Mouse (Mus musculus) urinary bladder, postnatal 4 days (tissue): Measurements from ENCODE around the gene Phkb.

Source experiments
- DNase-seq, 2 experiments: peaks; one replicate each; pipeline ENCODE4 v3.0.0; 2021 to 2022; ENCODE audit warnings: low spot score in 2 of 2

Gene Phkb

GRCm38 (mm10) chr8:85944820-85945219 is 104.1 kb downstream of the Phkb start:
- DNase-seq = no peak

- no peak for DNase-seq
Measured at GRCm38 (mm10) chr8:85958391-85958790, 117.6 kb downstream of the Phkb start.

DNA sequence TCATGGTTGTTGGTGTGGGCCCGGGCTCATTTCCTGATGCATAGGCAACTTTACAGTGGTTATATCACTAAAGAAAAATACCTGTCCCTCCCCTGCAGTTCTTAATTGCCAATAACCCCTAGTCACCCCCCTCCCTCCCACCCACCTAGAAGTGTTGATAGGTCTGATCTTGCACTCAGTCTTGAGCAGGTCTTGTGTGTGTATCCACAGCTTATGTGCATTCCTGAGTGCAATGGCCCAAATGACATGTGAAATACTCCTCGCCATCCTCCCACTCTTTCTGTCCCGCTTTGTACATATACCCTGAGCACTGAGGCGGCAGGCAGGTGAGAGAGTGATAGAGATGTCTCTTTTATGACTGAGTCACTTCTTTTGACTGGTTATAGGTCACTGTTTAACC is 119.1 kb downstream of the Phkb start:
- DNase-seq = no peak

- no peak for DNase-seq
Measured at GRCm38 (mm10) chr8:85977588-85978077, 136.9 kb downstream of the Phkb start.

- no peak for DNase-seq
Measured at GRCm38 (mm10) chr8:85992911-85993310, 152.2 kb downstream of the Phkb start.

DNA sequence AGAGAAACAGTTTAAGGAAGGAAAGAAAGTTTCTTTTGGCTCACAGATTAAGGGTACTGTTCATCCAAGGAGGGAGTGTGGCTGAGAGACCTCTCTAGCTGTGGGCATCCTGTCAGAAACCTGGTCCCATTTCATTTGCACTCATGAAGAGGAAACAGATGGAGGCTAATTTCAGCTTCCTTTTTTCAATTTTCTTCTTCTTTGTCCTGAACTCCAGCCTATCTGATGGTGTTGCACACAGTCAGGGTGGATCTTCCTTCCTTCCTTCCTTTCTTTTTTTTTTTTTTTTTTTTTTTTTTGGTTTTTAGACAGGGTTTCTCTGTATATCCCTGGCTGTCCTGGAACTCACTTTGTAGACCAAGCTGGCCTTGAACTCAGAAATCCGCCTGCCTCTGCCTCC is 152.9 kb downstream of the Phkb start:
- DNase-seq = no peak

- no peak for DNase-seq
Measured at GRCm38 (mm10) chr8:85995971-85996370, 155.2 kb downstream of the Phkb start.

- no peak for DNase-seq
Measured at GRCm38 (mm10) chr8:86006485-86006884, 165.7 kb downstream of the Phkb start.

GRCm38 (mm10) chr8:86016806-86017205 is 176.0 kb downstream of the Phkb start:
- no peak for DNase-seq

DNA sequence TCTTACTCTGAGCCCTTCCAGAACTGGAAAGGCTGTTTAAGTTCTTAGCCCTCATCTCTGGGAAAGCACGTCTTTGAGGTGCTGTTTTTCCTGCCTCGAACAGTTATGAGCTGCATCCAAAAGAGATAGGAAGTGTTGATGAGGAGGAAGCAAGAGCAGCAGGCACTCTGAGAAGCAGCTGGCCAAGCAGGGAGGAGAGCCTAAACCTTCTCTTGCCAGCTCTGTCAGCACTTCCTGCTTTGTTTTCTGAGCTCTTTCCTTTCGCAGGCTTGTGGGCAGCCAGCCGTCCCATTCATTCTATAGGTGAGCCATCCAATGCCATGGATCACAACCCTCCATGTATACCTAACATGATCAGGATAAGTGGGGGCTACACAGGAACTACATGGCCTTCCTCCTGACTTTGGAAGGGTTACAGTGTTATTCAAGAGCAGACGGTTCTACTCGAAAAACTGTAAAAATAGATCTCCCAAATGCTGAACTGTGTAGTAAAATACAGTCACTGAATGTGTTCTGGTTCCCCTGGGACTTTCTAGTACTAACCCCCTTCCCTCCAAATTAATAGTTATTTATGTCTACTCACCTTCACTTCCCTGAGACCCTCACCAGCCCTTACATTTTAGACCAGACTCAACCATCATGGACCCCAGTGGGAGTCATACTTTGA is 188.0 kb downstream of the Phkb start:
- no peak for DNase-seq

DNA sequence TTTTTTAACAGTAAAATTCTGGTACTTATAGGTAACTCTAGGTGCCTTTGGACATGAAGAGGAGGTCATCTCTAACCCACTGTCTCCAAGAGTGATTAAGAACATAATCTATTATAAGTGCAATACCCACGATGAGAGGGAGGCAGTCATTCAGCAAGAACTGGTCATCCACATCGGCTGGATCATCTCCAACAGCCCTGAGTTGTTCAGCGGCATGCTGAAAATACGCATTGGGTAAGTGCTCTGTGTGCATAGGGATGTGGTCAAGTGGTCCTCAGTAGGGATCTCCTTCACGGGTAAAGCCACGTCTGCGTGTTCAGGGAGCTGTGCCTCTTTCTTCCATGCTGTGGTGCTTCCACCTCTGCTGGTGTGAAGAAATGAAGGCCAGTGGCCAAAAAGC is 188.7 kb downstream of the Phkb start:
- DNase-seq = no peak

DNA sequence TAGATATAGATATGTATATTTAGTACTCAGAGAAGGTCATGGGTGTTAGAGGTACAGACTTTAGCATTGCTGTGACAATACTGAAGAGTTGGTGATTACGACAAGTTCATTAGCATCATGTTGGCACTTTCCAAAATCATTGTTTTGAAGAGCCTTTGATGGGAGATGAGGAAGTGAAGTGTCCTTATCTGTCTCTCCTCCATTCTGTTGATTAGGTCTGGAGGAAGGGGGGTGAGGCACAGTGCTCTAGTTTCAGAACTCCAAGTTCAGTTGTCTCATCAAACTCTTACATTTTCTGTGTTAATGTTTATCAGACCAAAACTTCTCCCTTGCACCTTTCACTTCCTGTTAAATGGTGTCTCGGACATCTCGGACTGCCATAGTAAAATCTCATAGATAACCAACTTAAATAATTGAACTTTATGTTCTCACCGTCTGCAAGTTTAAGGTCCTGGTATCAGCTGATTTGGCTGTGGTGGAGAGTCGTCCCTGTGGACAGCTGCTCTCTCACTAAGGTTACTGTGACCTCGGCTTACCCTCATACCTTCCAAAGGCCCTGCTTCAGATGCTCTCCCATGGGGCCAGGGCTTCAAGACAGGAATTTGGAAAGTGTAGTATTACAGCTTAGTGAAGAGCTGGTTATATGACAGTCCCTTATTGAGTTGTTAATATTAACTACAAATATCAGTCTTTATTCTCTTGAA is 194.1 kb downstream of the Phkb start:
- no peak for DNase-seq

GRCm38 (mm10) chr8:86035371-86035770 is 194.6 kb downstream of the Phkb start:
- DNase-seq = no peak

GRCm38 (mm10) chr8:86038462-86038861 is 197.7 kb downstream of the Phkb start:
- DNase-seq = no peak

- DNase-seq = no peak
Measured at GRCm38 (mm10) chr8:86042049-86042448, 201.3 kb downstream of the Phkb start.

GRCm38 (mm10) chr8:86050882-86051281 is 210.1 kb downstream of the Phkb start:
- no peak for DNase-seq

GRCm38 (mm10) chr8:86052003-86052402 is 211.2 kb downstream of the Phkb start:
- no peak for DNase-seq

DNA sequence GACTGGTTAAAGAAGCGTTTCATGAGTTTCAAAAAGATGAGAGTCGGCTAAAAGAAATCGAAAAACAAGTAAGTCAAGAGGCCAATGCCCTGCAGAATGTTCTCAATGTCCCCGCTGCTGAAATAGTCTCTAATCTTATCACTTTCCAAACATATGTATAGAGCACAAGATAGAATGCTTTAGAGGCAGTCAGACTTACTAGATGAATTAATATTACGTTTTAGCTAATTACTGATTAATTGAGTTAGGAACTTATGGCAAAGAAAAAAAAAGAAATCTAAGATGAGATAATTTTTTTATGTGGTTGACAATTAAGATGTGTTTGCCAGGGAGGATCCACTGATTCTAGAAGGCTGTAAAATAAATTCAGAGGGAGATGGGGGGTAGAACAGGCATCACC is 217.9 kb downstream of the Phkb start:
- no peak for DNase-seq

- no peak for DNase-seq
Measured at GRCm38 (mm10) chr8:86059130-86059529, 218.4 kb downstream of the Phkb start.

DNA sequence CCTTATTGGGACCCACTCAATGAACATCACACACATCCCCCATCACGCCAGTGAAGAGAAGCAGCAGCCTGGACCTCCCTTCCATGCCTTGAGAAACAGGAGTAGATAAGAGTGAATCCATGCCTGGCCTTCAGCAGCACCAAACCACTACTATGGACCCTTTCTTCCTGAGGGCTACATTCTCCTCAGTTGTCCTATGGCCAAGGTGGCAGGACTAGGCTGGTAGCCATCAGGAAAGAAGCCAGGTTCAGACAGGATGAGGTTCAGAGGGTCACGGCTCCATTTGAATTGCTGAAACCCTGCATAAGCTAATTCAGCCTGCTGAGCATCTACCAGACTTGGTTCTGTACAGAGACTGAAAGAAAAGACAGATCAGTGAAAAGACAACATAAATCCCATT is 222.7 kb downstream of the Phkb start:
- DNase-seq = no peak

DNA sequence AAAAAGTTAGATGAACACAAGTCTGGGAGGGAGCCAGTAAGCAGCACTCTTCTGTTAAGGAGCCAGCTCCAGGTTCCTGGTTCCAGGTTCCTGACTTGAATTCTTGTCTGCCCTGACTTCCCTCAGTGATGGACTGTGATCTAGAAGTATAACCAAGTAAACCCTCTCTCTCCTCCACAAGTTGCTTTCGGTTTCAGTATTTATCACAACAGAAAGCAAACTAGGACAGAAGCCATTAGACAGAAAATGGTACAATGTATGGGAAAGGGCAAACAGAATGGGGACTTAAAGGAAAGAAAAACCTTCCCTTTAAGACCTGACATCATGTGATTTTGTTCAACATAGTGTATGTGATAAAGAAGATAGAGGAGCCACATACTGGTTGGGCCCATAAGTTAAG is 238.7 kb downstream of the Phkb start:
- no peak for DNase-seq

DNA sequence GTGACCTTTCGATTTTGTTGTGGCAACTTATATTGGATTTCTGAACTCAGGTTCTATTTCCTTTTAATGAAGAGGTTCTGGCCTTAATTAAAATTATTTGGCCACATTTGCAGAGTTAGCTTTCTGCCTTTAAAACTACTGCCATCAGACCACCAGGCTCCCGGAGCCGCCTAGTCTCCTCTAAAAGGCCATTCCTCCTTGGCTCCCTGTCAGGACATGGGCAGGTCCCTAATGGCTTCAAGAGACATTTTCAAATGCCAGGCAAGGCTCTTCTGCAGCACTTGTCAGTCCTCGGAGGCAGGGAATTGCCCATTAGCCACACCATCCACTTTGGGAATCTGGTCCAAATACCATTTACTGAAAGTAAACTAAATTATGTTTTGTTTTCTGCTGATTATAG is 242.6 kb downstream of the Phkb start:
- no peak for DNase-seq

GRCm38 (mm10) chr8:86086791-86087190 is 246.0 kb downstream of the Phkb start:
- DNase-seq = no peak
